Mouse (Mus musculus): ENCODE results near the gene Cdc26. TPM values are rescaled to one million over a fixed set of nuclear protein-coding genes. Genes with fewer than 3 reads are reported as not detected.

Gene Cdc26
- polyA plus RNA-seq, 1 experiment = 54.3 TPM

DNA sequence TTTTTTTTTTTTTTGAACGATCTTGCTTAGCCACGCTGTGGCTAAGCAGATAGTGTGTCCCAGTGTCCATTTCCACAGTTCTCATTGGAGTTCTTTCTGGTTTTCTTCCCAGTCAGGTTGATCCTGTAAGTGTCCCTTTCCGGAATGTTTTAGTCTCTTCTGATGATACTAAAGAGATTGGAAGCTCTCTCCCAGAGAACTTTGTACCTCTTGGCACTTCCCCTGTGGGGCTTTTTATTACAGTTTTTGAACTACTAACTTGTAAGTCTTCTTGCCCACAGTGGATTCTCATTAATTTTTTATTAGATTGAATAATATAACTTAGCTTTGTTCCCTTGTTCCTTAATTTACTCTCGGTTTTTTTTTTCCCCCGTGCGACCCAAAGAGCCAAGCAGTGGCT, 46.9 kb downstream of the Cdc26 start:
- WGBS = 41% methylated on average over 6 of the region's 6 CpGs
- H3K4me3 ChIP-seq (ENCODE audit: control insufficient read depth, insufficient read depth, low read length) = no peak overlapping the region

DNA sequence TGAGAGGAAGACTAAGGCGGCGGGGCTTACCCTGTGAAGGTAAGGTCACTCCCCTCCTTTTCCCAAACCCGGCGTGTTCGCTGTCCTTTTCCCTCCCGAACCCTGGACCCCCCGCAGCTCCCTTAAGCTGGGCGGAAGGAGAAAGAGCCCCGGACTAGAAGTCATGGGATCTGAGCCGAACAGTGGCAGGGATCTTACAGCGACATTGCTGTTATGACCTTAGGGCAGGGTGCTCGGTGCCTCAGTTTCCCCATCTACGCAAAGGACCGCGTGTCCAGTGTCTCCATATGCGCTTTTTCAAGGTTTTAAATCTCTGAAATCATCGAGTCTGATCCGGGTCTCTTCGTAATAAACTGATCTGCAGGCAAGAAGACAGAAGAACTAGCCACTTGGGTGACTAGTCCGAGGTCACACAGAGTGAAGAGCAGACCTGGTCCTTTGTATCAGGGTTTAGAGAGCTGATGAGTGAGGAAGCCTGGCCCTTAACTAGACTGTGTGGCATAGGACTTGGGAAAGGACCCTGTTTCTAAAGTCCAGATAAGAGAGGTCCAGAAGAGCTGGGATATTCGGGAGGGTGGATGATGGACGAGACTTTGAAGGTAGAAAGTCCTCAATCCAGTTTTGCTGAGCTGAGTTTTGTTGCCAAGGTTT, 47.5 kb downstream of the Cdc26 start:
- no peak overlapping the region for H3K27ac ChIP-seq (ENCODE audit: control insufficient read depth, insufficient read depth, low read length)
- H3K27me3 ChIP-seq (ENCODE audit: control insufficient read depth, insufficient read depth, low read length) = no peaks in the 10 kb centered on the region
- DNase-seq = no peak
- peak overlapping the region; percentile 73 for H3K4me3 ChIP-seq (ENCODE audit: control insufficient read depth, insufficient read depth, low read length)
- H3K4me1 ChIP-seq (replicated peaks; ENCODE audit: control insufficient read depth, insufficient read depth, low read length) = peaks cover 3% of the 10 kb centered on the region; the same call in 1 of the 2 replicates
- no peak for TF ChIP-seq POLR2A (IDR thresholded peaks at IDR 0.05; ENCODE audit: control insufficient read depth, extremely low read depth, insufficient read depth, low read length, poor library complexity)
- no peak for TF ChIP-seq CTCF (IDR thresholded peaks at IDR 0.05; ENCODE audit: borderline replicate concordance, control insufficient read depth, extremely low read depth, insufficient read depth, low read length, poor library complexity)
- 1% methylated on average over 22 of the region's 22 CpGs for WGBS
- no peaks in the 10 kb centered on the region for H3K36me3 ChIP-seq (ENCODE audit: control insufficient read depth, insufficient read depth, low read length)

More for the DNA sequence above, 46.9 kb downstream of the Cdc26 start:
- TF ChIP-seq CTCF (IDR thresholded peaks at IDR 0.05; ENCODE audit: borderline replicate concordance, control insufficient read depth, extremely low read depth, insufficient read depth, low read length, poor library complexity) = no peak
- no peak for TF ChIP-seq POLR2A (IDR thresholded peaks at IDR 0.05; ENCODE audit: control insufficient read depth, extremely low read depth, insufficient read depth, low read length, poor library complexity)
- Histone ChIP-seq H3K27me3 (ENCODE audit: control insufficient read depth, insufficient read depth, low read length) (no peaks in the 10 kb centered on the region), H3K27ac (ENCODE audit: control insufficient read depth, insufficient read depth, low read length) (no peak overlapping the region), H3K4me1 (replicated peaks; ENCODE audit: control insufficient read depth, insufficient read depth, low read length) (peaks cover 3% of the 10 kb centered on the region; the same call in 1 of the 2 replicates), H3K36me3 (ENCODE audit: control insufficient read depth, insufficient read depth, low read length) (no peaks in the 10 kb centered on the region)
- DNase-seq = no peak

- TF ChIP-seq CTCF (IDR thresholded peaks at IDR 0.05; ENCODE audit: borderline replicate concordance, control insufficient read depth, extremely low read depth, insufficient read depth, low read length, poor library complexity) (peak; percentile 39; the same call in 1 of the 2 replicates), POLR2A (IDR thresholded peaks at IDR 0.05; ENCODE audit: control insufficient read depth, extremely low read depth, insufficient read depth, low read length, poor library complexity) (peak; percentile 72)
- peak within 1 kb of the TSS; percentile 87 for H3K4me3 ChIP-seq (ENCODE audit: control insufficient read depth, insufficient read depth, low read length)
- peak within 1 kb of the TSS; percentile 59 for H3K27ac ChIP-seq (ENCODE audit: control insufficient read depth, insufficient read depth, low read length)
- under 1% methylated on average over 51 of the region's 51 CpGs for WGBS
- no peaks in the 10 kb centered on the region for H3K36me3 ChIP-seq (ENCODE audit: control insufficient read depth, insufficient read depth, low read length)
- H3K27me3 ChIP-seq (ENCODE audit: control insufficient read depth, insufficient read depth, low read length) = no peaks in the 10 kb centered on the region
- peak; percentile 95 for DNase-seq
- H3K4me1 ChIP-seq (replicated peaks; ENCODE audit: control insufficient read depth, insufficient read depth, low read length) = peaks cover 3% of the 10 kb centered on the region; the same call in 1 of the 2 replicates
Measured at GRCm38 (mm10) chr4:62360088-62360804, 48.2 kb downstream of the Cdc26 start, which contains the start of the genes Fkbp15 and Slc31a1. Fkbp15 (minus strand) TSS chr4:62360548. Slc31a1 (plus strand) TSS chr4:62360727.

DNA sequence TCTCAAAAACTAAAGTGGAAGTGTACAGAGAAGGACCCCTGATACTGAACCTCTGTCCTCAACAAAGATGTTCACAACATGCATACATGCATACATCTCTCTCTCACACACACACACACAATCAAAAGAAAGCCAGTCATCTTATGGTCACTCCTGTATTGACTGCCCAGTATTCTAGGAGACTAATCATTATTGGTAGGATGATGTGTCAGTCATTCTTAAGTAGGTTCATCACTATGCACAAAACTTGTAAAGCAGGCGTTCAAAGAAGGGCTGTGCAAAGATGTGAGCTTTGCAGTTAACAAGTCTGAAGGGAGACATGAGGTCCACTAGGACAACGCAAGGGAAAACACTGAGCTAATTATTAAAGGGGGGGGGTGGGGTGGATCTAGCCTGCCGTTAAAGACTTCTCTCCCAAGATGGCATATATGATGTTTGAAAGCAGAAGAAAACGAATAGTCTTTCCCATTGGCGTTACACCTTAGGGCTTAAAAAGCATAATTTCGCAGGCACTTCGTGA, 49.1 kb downstream of the Cdc26 start:
- no peak overlapping the region for H3K4me3 ChIP-seq (ENCODE audit: control insufficient read depth, insufficient read depth, low read length)

GRCm38 (mm10) chr4:62357631-62358148, 50.8 kb downstream of the Cdc26 start:
- Histone ChIP-seq H3K36me3 (ENCODE audit: control insufficient read depth, insufficient read depth, low read length) (no peaks in the 10 kb centered on the region; the same call in 1 of the 2 replicates), H3K4me3 (ENCODE audit: control insufficient read depth, insufficient read depth, low read length) (no peak overlapping the region), H3K27me3 (ENCODE audit: control insufficient read depth, insufficient read depth, low read length) (no peaks in the 10 kb centered on the region), H3K4me1 (replicated peaks; ENCODE audit: control insufficient read depth, insufficient read depth, low read length) (peaks cover 3% of the 10 kb centered on the region; the same call in 1 of the 2 replicates), H3K27ac (ENCODE audit: control insufficient read depth, insufficient read depth, low read length) (no peak overlapping the region)
- TF ChIP-seq CTCF (IDR thresholded peaks at IDR 0.05; ENCODE audit: borderline replicate concordance, control insufficient read depth, extremely low read depth, insufficient read depth, low read length, poor library complexity) (no peak), POLR2A (IDR thresholded peaks at IDR 0.05; ENCODE audit: control insufficient read depth, extremely low read depth, insufficient read depth, low read length, poor library complexity) (no peak)
- WGBS = 20% methylated on average over 1 of the region's 1 CpGs
- no peak for DNase-seq

More for the DNA sequence above, 49.1 kb downstream of the Cdc26 start:
- Histone ChIP-seq H3K27me3 (ENCODE audit: control insufficient read depth, insufficient read depth, low read length) (no peaks in the 10 kb centered on the region), H3K27ac (ENCODE audit: control insufficient read depth, insufficient read depth, low read length) (no peak overlapping the region), H3K36me3 (ENCODE audit: control insufficient read depth, insufficient read depth, low read length) (no peaks in the 10 kb centered on the region; the same call in 1 of the 2 replicates), H3K4me1 (replicated peaks; ENCODE audit: control insufficient read depth, insufficient read depth, low read length) (peaks cover 3% of the 10 kb centered on the region; the same call in 1 of the 2 replicates)
- DNase-seq = no peak
- WGBS = 35% methylated on average over 7 of the region's 7 CpGs
- TF ChIP-seq CTCF (IDR thresholded peaks at IDR 0.05; ENCODE audit: borderline replicate concordance, control insufficient read depth, extremely low read depth, insufficient read depth, low read length, poor library complexity) (no peak), POLR2A (IDR thresholded peaks at IDR 0.05; ENCODE audit: control insufficient read depth, extremely low read depth, insufficient read depth, low read length, poor library complexity) (no peak)

GRCm38 (mm10) chr4:62349371-62349770, 59.1 kb downstream of the Cdc26 start:
- WGBS = 94% methylated on average over 2 of the region's 2 CpGs
- H3K27me3 ChIP-seq (ENCODE audit: control insufficient read depth, insufficient read depth, low read length) = no peaks in the 10 kb centered on the region
- no peak overlapping the region for H3K4me3 ChIP-seq (ENCODE audit: control insufficient read depth, insufficient read depth, low read length)
- no peaks in the 10 kb centered on the region for H3K4me1 ChIP-seq (replicated peaks; ENCODE audit: control insufficient read depth, insufficient read depth, low read length)
- H3K36me3 ChIP-seq (ENCODE audit: control insufficient read depth, insufficient read depth, low read length) = peaks cover 27% of the 10 kb centered on the region
- no peak for DNase-seq
- no peak for TF ChIP-seq POLR2A (IDR thresholded peaks at IDR 0.05; ENCODE audit: control insufficient read depth, extremely low read depth, insufficient read depth, low read length, poor library complexity)
- no peak for TF ChIP-seq CTCF (IDR thresholded peaks at IDR 0.05; ENCODE audit: borderline replicate concordance, control insufficient read depth, extremely low read depth, insufficient read depth, low read length, poor library complexity)
- H3K27ac ChIP-seq (ENCODE audit: control insufficient read depth, insufficient read depth, low read length) = no peak overlapping the region

Data from thymus, adult 2 months (tissue).